Mouse (Mus musculus): ENCODE results near the gene Nr2c2ap.

Gene Nr2c2ap

DNA sequence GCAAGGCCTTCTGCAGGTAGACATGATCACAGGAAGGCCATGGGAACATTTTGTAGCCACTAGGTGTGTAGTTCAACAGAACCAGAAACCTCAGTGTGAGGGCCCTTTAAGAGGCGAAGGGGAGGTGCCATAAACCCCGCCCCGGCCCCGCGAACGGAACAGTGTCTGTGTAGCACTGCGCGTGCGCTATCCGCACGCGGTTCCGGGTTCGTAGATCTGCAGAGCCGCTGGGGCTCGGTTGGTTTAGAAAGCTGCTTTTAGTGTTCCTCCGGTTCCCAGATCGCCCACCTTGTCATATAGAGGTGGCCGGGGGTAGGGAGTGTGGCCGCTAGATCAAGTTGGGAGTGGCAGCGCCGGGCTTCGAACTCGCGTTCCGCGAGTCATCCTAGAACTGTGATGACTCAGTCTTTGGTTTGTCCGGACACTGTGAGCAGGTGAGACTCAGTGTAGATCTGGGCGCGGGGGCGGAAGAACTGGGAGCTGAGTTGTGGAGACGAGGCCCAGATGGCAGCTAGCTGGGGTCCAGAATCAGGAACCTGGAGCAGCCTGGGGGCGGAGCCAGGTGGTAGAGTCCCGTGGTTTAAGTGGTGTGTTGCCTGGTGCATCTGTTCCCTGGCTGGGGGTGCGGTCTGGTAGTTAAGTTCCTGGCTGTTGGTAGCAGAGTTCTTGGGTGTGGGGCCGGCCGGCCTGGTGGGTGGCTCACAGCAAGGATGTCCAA lies at the start of gene Nr2c2ap:
Gene Nr2c2ap (plus strand): TSS at position 168 of the 718 bp plus-strand sequence.
- peak; percentile 95 for DNase-seq (ENCODE audit: low read depth, low spot score)

DNA sequence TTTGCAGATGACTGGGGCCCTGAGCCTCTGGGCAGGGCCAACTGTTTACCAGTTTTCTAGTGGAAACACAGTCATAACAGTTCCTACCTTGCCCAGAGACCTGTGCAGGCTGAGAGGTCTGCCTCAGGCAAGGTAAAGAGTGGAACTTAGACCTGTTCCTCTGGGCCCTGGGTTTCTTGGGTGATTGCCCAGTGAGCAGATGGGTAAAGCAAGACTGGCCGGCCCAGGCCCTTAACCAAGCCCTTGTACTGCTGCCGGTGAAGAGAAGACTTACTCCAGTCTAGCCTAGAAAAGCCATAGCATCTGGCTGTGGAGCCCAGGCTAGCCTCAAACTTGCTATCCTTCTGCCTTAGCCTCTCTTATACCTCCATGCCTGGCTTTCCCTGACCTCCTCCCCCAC lies 49.2 kb upstream of the Nr2c2ap start:
- DNase-seq (ENCODE audit: low read depth, low spot score) = no peak

DNA sequence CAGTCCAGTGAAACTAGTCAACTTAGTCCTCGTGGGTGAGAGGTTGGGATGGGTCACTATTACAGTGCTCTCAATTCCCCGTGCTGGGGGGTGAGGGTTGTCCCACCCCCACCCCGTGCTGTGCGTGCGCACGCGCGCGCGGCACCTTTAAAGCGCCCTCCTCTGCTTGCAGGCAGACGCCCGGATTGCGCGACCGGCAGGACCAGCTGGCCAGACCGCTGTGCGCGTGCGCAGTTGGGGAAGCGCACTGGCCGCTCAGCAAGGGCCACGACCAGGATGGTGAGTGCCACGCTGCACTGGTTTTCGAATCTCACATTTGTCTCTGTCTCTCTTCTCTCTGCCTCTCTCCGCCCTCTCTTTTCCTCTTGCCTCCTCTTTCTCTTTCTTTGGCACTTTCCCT lies 47.8 kb upstream of the Nr2c2ap start, which contains the start of gene Hapln4:
Gene Hapln4 (plus strand): TSS at position 173 of the 400 bp plus-strand sequence.
- peak; percentile 59 for DNase-seq (ENCODE audit: low read depth, low spot score)

DNA sequence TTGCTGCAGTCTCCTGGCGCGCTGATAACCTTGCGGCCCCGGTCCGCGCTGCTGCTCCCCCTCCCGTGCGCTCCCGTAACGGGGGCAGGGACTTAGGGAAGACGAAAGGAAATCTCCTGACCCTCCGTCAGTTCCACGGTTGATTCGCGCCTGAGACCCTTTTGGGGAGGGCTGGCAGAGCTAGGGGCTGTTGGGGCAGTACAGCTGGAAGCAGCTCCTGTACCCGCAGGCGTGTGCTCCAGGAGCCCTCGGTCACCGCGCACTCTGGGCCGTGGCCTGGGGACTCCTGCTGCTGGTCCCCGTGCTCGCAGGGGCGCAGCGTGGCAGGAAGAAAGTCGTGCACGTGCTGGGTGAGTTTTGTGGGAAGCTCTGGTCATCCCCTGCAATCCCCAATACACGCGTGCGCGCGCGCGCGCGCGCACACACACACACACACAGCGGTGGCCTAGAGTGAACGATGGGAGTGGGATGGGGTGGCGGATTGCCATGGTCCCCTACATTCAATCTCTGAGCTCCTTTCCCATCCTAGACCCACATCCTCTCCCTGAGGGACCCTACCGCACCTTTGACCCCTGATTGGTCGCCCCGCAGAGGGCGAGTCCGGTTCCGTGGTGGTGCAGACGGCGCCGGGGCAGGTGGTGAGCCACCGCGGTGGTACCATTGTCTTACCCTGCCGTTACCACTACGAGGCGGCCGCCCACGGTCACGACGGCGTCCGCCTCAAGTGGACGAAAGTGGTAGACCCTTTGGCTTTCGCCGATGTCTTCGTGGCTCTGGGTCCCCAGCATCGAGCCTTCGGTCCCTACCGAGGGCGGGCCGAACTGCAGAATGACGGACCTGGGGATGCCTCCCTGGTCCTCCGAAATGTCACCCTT lies 46.7 kb upstream of the Nr2c2ap start:
- DNase-seq (ENCODE audit: low read depth, low spot score) = peak; percentile 46

DNA sequence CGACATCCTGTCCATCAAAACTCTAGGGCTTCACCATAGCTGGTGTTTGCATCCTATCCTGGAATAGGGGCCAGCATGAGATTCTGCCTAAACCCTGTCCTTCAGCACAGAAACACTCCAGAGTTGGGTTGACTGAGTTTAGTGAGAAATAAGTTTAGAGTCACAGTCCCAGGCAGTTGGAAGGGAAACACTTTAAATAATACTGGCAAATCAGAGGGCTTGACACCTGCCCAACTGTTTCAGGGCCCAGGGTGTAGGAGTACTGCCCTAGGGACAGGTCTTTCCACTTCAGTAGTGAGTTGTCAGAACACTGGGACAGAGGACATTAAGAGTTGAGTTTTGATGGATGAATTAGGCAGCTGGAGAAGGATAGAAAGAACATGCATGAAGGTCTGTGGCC lies 45.0 kb upstream of the Nr2c2ap start:
- no peak for DNase-seq (ENCODE audit: low read depth, low spot score)

DNA sequence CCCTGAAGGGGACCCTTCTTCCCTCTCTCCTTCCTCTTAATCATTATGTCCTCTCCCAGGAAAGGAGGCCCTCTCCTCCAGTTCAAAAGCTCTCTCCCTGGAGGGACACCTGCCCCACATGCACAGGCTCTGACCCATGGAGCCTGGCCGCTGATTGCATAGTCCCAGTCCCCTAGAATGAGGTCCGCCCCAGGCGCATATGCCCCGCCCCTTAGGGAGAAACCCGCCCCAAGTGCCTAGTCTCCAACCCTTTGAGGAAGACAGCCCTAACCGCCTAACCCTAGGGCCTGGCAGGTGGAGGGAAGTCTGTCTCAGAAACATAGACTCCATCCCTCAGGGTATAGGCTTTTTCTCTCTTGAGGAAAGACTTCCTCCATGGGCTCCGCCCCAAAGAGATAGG lies 43.9 kb upstream of the Nr2c2ap start:
- peak; percentile 60 for DNase-seq (ENCODE audit: low read depth, low spot score)

DNA sequence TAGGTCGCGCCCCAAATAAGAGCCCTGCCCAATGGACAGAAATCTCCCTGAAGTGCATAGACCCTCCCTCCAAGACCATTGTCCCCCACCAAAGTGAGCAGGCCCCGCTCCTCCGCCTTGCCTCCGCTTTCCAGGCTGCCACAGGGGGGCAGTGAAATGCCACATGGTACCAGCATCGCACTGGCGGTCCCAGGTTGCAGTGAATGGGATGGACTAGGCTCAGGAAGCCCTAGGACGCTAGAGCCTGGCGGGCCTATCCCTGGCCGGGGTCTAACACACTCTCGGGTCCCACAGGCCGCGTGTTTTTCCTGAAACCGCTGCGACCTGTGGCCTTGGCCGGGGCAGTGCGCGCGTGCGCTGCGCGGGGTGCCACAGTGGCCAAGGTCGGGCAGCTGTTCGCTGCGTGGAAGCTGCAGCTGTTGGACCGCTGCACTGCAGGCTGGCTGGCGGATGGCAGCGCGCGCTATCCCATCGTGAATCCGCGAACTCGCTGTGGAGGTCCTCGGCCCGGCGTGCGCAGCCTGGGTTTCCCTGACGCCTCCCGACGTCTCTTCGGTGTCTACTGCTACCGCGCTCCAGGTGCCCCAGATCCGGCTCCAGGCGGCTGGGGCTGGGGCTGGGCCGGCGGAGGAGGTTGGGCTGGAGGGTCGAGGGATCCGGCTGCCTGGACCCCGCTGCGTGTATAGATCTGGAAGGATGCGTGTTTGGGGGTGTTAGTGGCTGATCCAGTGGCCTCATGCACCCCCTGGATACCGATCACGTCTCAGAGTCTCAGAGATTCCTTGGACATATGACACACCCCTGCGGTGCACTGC lies 43.1 kb upstream of the Nr2c2ap start:
- peak; percentile 76 for DNase-seq (ENCODE audit: low read depth, low spot score)

DNA sequence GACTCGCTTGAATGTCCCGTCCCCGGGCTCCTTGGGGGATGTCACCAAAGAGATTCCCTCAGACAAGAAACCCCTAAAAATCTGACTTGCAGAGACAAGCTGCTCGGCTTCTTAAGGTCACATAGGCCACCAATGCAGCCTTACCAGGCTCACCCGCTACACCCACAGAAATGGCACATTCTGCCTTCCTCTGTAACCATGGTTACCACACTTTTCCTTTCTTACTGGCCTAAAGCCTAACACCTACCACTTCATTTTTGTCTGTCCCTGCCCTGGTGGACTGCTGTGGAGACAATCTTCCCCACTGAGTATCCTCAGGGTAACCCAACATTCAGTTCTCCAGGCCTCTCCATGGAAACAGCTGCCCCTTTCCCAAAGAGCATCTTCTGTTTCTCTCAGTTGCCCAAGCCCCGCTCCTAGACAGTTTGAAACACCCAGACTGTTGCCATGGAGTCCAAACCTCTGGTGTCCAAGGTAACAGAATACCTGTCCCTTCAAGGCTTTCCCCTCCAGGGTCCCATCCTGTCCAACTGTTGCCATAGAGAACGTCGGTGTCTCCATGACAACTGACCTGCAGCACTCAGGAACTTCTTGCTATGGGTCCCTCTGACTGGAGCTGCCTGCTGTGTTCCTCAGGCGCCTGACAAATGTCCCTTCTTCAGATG lies 41.7 kb upstream of the Nr2c2ap start:
- peak; percentile 91 for DNase-seq (ENCODE audit: low read depth, low spot score)

DNA sequence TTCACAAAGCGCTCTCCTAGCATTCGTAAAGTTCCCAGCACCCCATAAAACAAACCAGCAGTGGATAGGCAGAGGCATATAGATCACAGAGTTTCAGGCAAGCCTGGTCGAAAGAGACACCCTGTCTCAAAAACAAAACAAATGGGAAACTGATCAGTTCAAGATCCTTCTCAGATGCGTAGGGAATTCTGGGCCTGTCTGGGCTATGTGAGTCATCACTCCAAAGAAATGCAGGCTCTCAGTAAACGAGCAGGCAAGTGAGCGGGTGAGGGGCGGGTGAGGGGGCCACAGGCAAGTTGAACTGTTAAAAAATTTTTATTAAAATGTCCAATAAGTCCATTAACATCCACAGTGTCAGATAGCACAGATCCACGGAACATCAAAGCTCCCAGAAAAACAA lies 38.3 kb upstream of the Nr2c2ap start:
- DNase-seq (ENCODE audit: low read depth, low spot score) = no peak

DNA sequence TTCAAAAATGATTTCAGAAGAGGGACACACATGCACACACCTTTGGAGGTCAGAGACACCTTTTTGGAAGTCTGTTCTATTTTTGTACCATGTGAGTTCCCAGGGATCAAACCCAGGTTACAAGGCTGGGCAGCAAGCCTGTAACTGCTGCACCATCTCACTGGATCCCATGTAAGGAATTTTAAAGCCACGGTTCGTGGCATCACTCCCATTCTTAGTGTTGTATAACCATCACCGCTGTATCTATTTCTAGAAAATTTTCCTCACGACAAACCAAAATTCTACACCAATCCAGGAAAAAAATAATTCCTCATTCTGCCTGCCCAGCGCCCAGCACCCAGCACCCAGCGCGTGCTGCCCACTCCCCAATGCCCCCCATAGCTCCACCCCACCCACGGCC lies 31.9 kb upstream of the Nr2c2ap start:
- DNase-seq (ENCODE audit: low read depth, low spot score) = no peak

DNA sequence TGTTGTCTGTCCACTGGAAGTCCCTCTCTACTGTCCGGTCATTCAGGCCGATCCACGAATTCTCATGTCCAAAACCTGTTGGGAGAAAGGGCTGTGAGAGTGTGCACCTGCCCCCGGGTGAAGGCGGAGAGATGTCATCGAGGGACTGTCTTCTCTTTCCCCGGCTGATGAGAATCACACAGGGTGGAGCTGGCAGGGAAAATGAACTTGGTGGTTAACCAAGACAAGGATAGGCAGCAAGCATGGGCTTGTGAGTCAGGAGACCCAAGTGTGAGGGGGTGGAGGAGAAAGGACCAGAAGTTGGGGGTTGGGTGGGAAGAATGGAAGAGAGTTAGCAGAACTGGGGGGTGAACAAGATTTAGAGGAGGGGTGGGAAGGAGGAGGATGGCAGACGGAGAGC lies 30.9 kb upstream of the Nr2c2ap start:
- no peak for DNase-seq (ENCODE audit: low read depth, low spot score)

DNA sequence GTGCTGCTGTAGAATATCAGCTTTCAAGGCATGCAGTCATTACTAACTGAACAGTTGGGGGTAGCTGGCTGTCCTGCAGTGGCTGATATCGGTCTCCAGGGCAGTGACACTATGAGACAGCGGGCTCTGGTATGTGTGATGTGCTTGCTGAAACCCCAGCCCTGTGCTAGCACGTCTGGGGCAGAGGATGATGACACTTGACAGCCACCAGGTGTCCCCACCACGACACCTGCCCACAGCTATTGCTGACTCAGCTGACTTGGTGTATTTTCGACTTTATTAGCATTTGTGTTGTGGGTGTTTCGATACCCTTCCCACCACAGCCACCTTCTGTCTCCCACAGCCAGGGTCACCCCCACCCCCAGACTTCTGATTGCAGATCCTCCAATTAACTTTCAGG lies 26.6 kb upstream of the Nr2c2ap start:
- DNase-seq (ENCODE audit: low read depth, low spot score) = peak; percentile 79

DNA sequence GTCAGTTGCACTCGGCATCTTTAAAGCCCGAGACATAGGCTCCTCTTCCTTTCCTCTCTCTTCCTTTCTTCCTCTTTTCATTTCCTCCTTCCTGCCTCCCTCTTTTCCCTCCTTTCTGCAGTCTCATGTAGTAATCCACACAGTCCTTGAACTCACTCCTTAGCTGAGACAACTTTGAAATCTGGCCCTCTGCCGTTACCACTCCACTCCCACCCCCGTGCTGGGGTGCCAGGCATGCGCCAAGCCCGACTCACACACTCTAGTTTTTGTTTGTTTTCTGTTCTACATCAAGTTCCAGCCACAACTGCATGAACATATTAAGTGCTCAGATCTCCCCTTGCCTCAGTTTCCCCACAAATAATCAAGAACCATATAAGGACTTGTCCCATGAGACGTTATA lies 26.2 kb upstream of the Nr2c2ap start:
- no peak for DNase-seq (ENCODE audit: low read depth, low spot score)

DNA sequence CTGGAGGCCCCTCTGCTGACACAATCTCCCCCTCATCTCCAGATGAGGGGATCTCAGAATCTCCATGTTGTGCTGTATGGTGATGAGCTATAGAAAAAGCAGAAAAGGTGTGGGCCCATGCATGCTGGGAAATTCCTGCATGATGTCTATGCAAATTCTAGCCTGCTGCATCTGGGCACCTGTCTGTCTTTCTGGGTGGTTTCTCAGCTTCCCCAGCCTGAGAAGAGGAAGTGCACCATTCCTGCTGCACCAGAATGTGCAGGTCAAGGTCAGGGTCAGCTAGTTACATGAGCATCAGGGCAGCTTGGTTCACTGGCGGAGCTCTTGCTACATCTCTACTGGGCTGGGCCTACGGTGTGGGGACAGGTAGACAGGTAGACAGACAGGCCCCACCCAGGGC lies 20.7 kb upstream of the Nr2c2ap start:
- peak; percentile 63 for DNase-seq (ENCODE audit: low read depth, low spot score)

DNA sequence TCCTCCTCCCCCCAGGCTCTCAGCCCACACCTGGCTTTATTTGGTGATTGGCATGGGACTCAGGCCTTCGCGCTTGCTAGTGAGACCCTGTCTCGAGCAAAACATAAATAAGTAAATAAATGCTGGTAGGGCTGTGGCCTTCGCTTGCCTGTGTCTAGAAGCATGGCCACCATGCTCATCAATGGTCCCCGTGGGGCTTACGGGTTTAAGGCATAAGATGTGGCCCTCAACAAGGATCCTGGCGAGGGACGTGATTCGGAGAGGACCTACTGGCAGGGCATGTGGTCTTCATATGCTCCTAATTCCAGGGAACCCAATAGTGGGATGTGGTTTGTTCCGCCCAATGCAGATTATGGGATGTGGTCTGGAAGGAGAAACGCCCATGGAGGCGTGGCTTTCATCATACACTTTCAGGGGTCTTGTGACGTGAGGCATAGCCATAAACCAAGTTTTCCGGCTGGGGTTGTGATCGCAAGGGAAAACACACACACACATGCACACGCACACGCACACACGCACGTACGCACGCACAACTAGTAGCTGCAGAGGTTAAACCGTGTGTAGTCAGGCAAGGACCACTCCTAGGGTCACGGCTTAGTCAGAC lies 19.8 kb upstream of the Nr2c2ap start:
- DNase-seq (ENCODE audit: low read depth, low spot score) = no peak

DNA sequence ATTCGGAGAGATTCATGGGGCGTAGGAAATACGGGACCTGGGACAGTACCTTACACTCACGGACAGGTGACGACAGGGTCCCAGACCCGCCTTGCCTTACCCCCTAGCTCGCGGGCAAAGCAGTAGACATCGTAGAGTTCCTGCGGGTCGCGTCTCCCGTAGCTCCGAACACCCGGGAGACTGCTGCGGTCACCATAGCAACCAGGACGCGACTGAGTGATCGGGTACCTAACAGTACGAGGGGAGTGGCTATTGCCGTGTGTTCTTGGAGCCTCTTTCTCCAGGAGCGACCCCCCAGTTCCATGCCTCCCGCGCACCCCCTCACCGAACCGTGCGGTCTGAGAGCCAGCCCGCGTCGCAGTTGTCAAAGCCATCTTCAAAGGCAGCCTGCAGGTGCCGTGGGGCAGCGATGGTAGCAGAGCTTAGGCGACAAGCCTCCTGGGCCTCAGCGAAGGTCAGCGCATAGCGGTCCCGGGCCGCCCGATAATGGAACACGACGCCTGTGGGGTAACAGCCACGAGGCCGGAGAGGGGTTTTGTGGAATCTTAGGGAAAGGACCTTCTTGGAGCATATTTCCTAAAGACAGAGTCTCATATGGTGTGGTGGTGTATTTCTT lies 18.6 kb upstream of the Nr2c2ap start:
- peak; percentile 63 for DNase-seq (ENCODE audit: low read depth, low spot score)

DNA sequence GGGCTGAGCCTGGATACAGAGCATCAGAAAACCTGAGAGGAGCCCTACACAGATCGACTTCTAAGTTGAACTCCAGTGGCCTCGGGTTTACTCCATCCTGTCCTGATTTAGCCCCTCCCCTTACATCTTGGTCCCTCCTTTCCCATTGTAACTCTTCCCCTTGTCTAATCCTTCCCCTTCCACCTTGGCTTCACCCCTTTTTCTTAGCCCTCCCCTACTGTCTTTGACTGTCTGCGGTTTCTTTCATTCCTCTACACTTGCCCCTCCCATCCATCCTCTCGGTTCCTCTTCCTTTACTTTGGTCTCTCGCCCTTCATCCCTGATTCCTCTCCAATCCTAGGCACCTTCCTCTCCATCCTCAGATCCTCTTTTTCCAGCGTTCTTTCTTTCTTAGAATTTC lies 16.6 kb upstream of the Nr2c2ap start:
- no peak for DNase-seq (ENCODE audit: low read depth, low spot score)

DNA sequence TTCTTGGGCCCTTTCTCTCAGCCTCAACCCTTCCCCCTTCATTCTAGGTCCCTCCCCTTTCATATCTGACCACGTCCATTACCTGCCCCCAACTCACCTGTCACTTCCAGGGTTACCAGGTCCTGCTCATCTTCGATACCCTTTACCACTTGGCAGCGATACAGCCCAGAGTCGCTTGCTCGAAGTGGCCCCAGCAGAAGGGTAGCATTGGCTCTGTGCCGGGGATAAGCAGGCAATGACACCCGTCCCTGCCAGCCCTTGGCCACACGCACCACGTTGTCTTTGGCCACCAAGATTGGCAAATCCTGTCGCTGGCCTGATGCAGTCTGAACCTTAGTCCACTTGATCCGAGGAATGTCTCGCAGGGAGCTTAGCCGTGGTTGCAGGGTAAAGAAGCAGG lies 16.2 kb upstream of the Nr2c2ap start:
- no peak for DNase-seq (ENCODE audit: low read depth, low spot score)

DNA sequence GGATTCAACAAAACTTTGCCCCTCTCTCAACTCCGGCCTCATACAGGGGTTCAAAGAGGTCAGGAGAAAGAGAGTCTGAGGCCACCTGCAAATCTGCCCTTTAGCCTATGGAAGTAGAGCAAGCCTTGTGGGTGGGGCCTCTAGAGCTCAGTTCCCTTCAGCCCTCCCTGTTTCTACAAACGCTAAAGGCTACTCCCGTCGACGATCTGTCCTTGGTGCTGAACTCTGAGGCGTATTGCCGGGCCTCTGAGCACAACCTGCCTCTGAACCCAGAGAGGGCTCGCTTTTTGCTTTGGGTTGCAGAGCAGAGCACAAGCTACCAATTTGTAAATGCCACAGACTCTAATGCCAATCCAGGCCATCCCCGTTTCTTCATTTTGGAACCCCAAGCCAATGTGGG lies 13.5 kb upstream of the Nr2c2ap start:
- peak; percentile 90 for DNase-seq (ENCODE audit: low read depth, low spot score)
